Mouse (Mus musculus): ENCODE results near the gene Klrc1. TPM values are rescaled to one million over a fixed set of nuclear protein-coding genes. Genes with fewer than 3 reads are reported as not detected.
"Not testable (repeated sequence)": the region's sequence is repeated elsewhere in the genome, so short reads cannot be mapped to it uniquely, and the experiment has no call there.

The Klrc1 gene
- polyA plus RNA-seq (2016; fragmentation: Nextera tagmentation; extraction: Ambion mirVana): not detected in 2 replicates

GRCm38 (mm10) chr6:129678873-129679272 is at the start of gene Klrc1:
TSS of gene Klrc1 (minus strand) at chr6:129678973.
- WGBS: 87% methylated on average over 3 of the region's 3 CpGs

GRCm38 (mm10) chr6:129727237-129727636 is 48.5 kb upstream of the Klrc1 start:
- WGBS: 87% methylated on average over 1 of the region's 1 CpGs
- H3K4me3 ChIP-seq (replicated peaks): no peak overlapping the region
- H3K9ac ChIP-seq (replicated peaks): no peak overlapping the region
- no peaks in the 10 kb centered on the region for H3K4me1 ChIP-seq (replicated peaks)
- no peaks in the 10 kb centered on the region for H3K36me3 ChIP-seq
- no peak overlapping the region for H3K27ac ChIP-seq
- H3K4me2 ChIP-seq: no peak overlapping the region
- no peak for ATAC-seq (ENCODE audit: insufficient number of reproducible peaks, insufficient read depth, low FRiP score, low TSS enrichment, low read depth)
- H3K27me3 ChIP-seq: no peaks in the 10 kb centered on the region
- H3K9me3 ChIP-seq: no peaks in the 10 kb centered on the region

More at GRCm38 (mm10) chr6:129678873-129679272, at the start of gene Klrc1:
- Histone ChIP-seq H3K4me3 (replicated peaks) (no peak within 1 kb of the TSS), H3K27me3 (no peaks in the 10 kb centered on the region), H3K4me2 (no peak within 1 kb of the TSS), H3K27ac (no peak within 1 kb of the TSS), H3K9me3 (no peaks in the 10 kb centered on the region), H3K36me3 (no peaks in the 10 kb centered on the region), H3K4me1 (replicated peaks) (no peaks in the 10 kb centered on the region), H3K9ac (replicated peaks) (no peak within 1 kb of the TSS)
- ATAC-seq (ENCODE audit: insufficient number of reproducible peaks, insufficient read depth, low FRiP score, low TSS enrichment, low read depth): no peak

DNA sequence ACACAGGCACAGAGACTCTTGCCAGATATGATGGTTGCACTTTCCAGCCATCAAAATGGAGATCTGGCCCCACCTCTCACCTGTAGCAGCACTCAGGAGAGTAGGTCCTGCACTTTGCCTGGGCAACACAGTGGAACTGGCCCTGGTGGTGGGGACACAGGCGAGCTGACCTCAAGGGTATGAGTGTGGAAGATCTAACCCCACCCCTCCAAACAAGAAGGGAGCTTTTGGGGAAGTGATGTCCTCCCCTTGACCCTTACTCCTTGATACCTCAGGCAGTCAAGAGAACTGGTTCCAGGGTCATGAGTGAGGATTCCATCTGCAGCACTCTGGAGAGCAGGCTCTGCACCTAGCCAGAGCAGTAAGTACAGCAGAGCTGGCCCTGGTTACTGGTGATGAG is 42.6 kb upstream of the Klrc1 start:
- H3K27ac ChIP-seq: no peak overlapping the region
- whole genome bisulfite sequencing: 65% methylated on average over 1 of the region's 1 CpGs
- H3K9ac ChIP-seq (replicated peaks): no peak overlapping the region
- H3K4me2 ChIP-seq: no peak overlapping the region
- H3K4me1 ChIP-seq (replicated peaks): no peaks in the 10 kb centered on the region
- H3K27me3 ChIP-seq: no peaks in the 10 kb centered on the region
- no peak overlapping the region for H3K4me3 ChIP-seq (replicated peaks)
- no peaks in the 10 kb centered on the region for H3K9me3 ChIP-seq
- no peak for ATAC-seq (ENCODE audit: insufficient number of reproducible peaks, insufficient read depth, low FRiP score, low TSS enrichment, low read depth)
- H3K36me3 ChIP-seq: no peaks in the 10 kb centered on the region

DNA sequence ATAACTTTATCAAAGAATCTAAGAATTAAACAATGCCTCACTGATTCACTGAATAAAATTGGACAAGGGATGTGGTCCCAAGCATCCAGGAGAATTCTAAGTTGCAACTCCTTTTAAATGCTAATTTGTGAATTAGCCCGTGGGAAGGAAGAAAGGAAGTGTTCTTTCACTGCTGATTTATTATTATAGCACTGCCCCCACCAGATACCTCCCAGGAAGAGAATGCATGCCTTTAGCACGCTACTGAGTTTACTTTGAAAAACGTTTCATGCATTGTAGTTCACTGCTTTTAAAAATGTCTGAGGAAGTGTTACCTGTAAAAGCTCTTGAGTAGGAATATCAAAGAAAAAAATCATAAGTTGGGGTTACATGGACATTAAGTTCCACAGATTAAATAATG is 41.7 kb upstream of the Klrc1 start:
- Histone ChIP-seq H3K27me3 (no peaks in the 10 kb centered on the region), H3K27ac (no peak overlapping the region), H3K36me3 (no peaks in the 10 kb centered on the region), H3K4me3 (replicated peaks) (no peak overlapping the region), H3K9ac (replicated peaks) (no peak overlapping the region), H3K4me1 (replicated peaks) (no peaks in the 10 kb centered on the region), H3K9me3 (no peaks in the 10 kb centered on the region), H3K4me2 (no peak overlapping the region)
- ATAC-seq (ENCODE audit: insufficient number of reproducible peaks, insufficient read depth, low FRiP score, low TSS enrichment, low read depth): no peak
- 14% methylated on average over 3 of the region's 3 CpGs for WGBS

DNA sequence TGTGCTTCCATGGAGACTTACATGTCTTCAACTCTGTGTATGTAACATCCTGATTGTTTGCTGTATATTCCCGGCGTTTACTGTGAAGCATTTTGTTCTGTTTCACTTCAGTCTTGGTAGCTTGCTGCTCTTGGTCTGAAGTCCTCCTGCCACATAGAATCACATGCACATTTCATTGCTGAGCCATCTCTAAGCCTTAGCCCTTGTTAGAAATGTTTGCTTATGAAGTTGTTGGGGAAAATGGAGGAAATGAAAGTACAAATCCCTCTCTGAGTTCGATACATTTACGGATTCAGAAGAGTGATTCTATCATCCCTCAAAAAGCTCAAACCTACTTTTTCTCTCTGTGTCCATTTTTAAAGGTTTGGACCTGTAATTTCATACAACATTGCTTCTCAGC is 38.3 kb upstream of the Klrc1 start, which contains the start of gene Klri1:
TSS of gene Klri1 (minus strand) at position 101 of the 400 bp plus-strand sequence.
- no peaks in the 10 kb centered on the region for H3K4me1 ChIP-seq (replicated peaks)
- WGBS: 90% methylated on average over 4 of the region's 4 CpGs

DNA sequence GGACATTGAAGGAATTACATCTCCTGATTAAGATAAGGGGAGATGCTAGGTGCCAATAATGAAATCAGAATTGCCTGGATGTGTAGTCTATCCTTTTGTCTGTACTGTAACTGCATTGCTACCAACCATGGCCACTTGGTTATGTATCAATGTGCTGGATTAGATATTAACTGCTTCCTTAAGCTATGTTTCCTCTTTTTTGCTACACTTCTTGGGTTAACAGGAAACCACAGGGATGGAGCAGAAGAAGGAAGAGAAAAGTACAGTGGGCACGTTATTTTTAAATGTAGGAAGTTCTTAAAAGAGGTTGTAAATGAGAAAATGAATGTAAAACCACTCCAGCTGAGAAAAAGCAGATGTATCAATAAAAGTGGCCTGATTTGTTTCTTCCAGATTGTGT is 34.8 kb upstream of the Klrc1 start:
- no peak for ATAC-seq (ENCODE audit: insufficient number of reproducible peaks, insufficient read depth, low FRiP score, low TSS enrichment, low read depth)
- Histone ChIP-seq H3K4me1 (replicated peaks) (no peaks in the 10 kb centered on the region), H3K9ac (replicated peaks) (no peak overlapping the region), H3K27me3 (no peaks in the 10 kb centered on the region), H3K4me3 (replicated peaks) (no peak overlapping the region), H3K36me3 (no peaks in the 10 kb centered on the region), H3K9me3 (no peaks in the 10 kb centered on the region), H3K4me2 (no peak overlapping the region), H3K27ac (no peak overlapping the region)
- 22% methylated on average over 1 of the region's 1 CpGs for WGBS

More for the DNA sequence above, 38.3 kb upstream of the Klrc1 start, which contains the start of gene Klri1:
- no peak for ATAC-seq (ENCODE audit: insufficient number of reproducible peaks, insufficient read depth, low FRiP score, low TSS enrichment, low read depth)
- Histone ChIP-seq H3K4me3 (replicated peaks) (no peak within 1 kb of the TSS), H3K9me3 (no peaks in the 10 kb centered on the region), H3K36me3 (no peaks in the 10 kb centered on the region), H3K9ac (replicated peaks) (no peak within 1 kb of the TSS), H3K4me2 (no peak within 1 kb of the TSS), H3K27ac (no peak within 1 kb of the TSS), H3K27me3 (no peaks in the 10 kb centered on the region)

DNA sequence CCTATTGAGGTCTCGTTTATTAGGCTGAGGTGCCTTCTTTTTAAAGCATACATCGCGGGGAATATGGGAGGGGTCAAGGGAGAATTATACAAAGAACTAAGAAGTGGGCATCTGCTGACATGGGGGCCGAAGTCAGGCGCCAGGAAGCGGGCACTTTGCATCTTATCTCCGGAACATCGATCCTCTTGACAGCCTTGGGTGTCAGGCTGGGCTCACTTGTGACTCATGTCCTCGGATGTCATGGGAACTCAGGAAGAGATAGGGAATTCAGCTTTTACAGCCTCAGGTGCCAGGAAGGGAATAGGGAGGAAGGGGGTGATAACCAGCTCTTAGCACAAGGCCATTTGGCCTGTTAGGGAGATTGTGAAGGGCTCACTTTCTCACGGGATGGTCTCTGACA is 12.7 kb upstream of the Klrc1 start:
- ATAC-seq (ENCODE audit: insufficient number of reproducible peaks, insufficient read depth, low FRiP score, low TSS enrichment, low read depth); H3K4me1 ChIP-seq (replicated peaks); H3K27me3 ChIP-seq; H3K9ac ChIP-seq (replicated peaks); H3K36me3 ChIP-seq; H3K27ac ChIP-seq; H3K9me3 ChIP-seq; H3K4me2 ChIP-seq; H3K4me3 ChIP-seq (replicated peaks): not testable (repeated sequence)
- 66% methylated on average over 10 of the region's 10 CpGs for WGBS

DNA sequence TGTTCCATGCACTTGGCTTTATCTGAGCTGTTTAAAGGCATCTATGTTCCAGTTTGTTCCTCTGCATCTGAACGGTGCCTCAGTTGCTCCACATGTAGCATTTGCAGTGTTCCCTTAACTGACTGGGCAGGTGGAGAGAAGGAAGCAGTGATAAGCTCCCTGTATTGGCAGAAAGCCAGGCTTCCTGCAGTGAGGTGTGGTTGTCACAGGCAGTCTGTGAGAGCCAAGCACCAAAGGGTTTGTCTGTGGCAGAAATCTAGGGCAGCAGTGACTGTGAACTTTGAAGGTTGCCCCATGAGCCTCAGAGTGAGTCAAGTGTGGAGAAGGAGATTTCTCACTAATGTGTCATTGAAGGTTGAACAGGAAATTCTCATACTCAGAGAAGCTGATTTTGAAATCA is 1.6 kb upstream of the Klrc1 start:
- no peaks in the 10 kb centered on the region for H3K36me3 ChIP-seq
- no peak overlapping the region for H3K27ac ChIP-seq
- no peaks in the 10 kb centered on the region for H3K9me3 ChIP-seq
- 73% methylated on average over 1 of the region's 1 CpGs for WGBS
- no peak for ATAC-seq (ENCODE audit: insufficient number of reproducible peaks, insufficient read depth, low FRiP score, low TSS enrichment, low read depth)
- no peaks in the 10 kb centered on the region for H3K27me3 ChIP-seq
- H3K9ac ChIP-seq (replicated peaks): no peak overlapping the region
- no peak overlapping the region for H3K4me2 ChIP-seq
- H3K4me3 ChIP-seq (replicated peaks): no peak overlapping the region
- no peaks in the 10 kb centered on the region for H3K4me1 ChIP-seq (replicated peaks)

DNA sequence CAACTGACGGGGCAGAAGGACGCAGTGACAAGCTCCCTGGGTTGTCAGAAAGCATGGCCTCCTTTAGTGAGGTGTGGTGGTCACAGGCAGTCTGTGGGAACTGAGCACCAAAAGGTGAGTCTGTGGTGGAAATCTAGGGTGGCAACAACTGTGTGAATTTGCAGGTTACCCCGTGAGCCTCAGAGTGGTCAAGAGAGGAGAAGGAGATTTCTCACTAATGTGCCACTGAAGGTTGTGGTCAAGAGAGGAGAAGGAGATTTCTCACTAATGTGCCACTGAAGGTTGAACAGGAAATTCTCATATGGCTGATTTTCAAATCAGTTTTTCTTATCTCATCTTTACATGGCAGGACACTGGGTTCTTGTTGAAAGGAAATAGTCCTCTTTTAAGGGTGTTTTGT is 17.5 kb downstream of the Klrc1 start:
- not testable (repeated sequence) for H3K4me1 ChIP-seq (replicated peaks); H3K9me3 ChIP-seq; H3K27me3 ChIP-seq; H3K4me2 ChIP-seq; H3K9ac ChIP-seq (replicated peaks); H3K36me3 ChIP-seq; H3K4me3 ChIP-seq (replicated peaks); ATAC-seq (ENCODE audit: insufficient number of reproducible peaks, insufficient read depth, low FRiP score, low TSS enrichment, low read depth); H3K27ac ChIP-seq
- no CpG with 5 or more reads among the region's 3 CpGs for whole genome bisulfite sequencing

- not testable (repeated sequence) for ATAC-seq (ENCODE audit: insufficient number of reproducible peaks, insufficient read depth, low FRiP score, low TSS enrichment, low read depth)
Measured at GRCm38 (mm10) chr6:129660589-129660988, 18.2 kb downstream of the Klrc1 start, which contains the start of gene Klrc2. TSS of gene Klrc2 (minus strand) at chr6:129660689.

DNA sequence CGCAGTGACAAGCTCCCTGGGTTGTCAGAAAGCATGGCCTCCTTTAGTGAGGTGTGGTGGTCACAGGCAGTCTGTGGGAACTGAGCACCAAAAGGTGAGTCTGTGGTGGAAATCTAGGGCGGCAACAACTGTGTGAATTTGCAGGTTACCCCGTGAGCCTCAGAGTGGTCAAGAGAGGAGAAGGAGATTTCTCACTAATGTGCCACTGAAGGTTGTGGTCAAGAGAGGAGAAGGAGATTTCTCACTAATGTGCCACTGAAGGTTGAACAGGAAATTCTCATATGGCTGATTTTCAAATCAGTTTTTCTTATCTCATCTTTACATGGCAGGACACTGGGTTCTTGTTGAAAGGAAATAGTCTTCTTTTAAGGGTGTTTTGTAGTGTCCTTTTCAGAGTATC is 34.7 kb downstream of the Klrc1 start:
- H3K4me2 ChIP-seq; H3K36me3 ChIP-seq; H3K9ac ChIP-seq (replicated peaks); ATAC-seq (ENCODE audit: insufficient number of reproducible peaks, insufficient read depth, low FRiP score, low TSS enrichment, low read depth); H3K9me3 ChIP-seq; H3K4me3 ChIP-seq (replicated peaks); H3K27me3 ChIP-seq; H3K4me1 ChIP-seq (replicated peaks); H3K27ac ChIP-seq: not testable (repeated sequence)
- WGBS: 83% methylated on average over 2 of the region's 3 CpGs

More at GRCm38 (mm10) chr6:129660589-129660988, 18.2 kb downstream of the Klrc1 start, which contains the start of gene Klrc2:
- not testable (repeated sequence) for H3K9me3 ChIP-seq; H3K9ac ChIP-seq (replicated peaks); H3K27ac ChIP-seq; H3K27me3 ChIP-seq; H3K4me3 ChIP-seq (replicated peaks); H3K4me2 ChIP-seq; H3K36me3 ChIP-seq; H3K4me1 ChIP-seq (replicated peaks)
- WGBS: 79% methylated on average over 4 of the region's 4 CpGs

- not testable (repeated sequence) for H3K4me1 ChIP-seq (replicated peaks); H3K36me3 ChIP-seq; H3K4me3 ChIP-seq (replicated peaks); ATAC-seq (ENCODE audit: insufficient number of reproducible peaks, insufficient read depth, low FRiP score, low TSS enrichment, low read depth); H3K9ac ChIP-seq (replicated peaks); H3K27ac ChIP-seq; H3K27me3 ChIP-seq; H3K4me2 ChIP-seq; H3K9me3 ChIP-seq
- WGBS: 86% methylated on average over 3 of the region's 3 CpGs
Measured at GRCm38 (mm10) chr6:129643237-129643636, 35.5 kb downstream of the Klrc1 start, which contains the start of gene Klrc3. TSS of gene Klrc3 (minus strand) at chr6:129643337.
